Mouse (Mus musculus) neural tube, embryonic 11.5 days (tissue): ENCODE results near the gene Nav2. TPM values are rescaled to one million over a fixed set of nuclear protein-coding genes. Genes with fewer than 3 reads are reported as not detected.

Source experiments
- ATAC-seq: fragments of 200-750 bp; cut with Nextera tagmentation; 2 replicates; pipeline ENCODE4 v1.8.0; 2017; ENCODE audit warnings: moderate number of reproducible peaks, mild to moderate bottlenecking, moderate TSS enrichment, moderate library complexity; ENCODE audit not compliant: insufficient read depth, low FRiP score, low TSS enrichment
- DNase-seq: peaks from one replicate; pipeline ENCODE4 v3.0.0-alpha.2; 2015; ENCODE audit warnings: low spot score
- H3K27ac ChIP-seq: fragments of 300-500 bp; sonication (generic); 2 replicates; pipeline ENCODE4 v1.5.1; 2014; ENCODE audit warnings: low read depth, mild to moderate bottlenecking, low read length
- H3K27me3 ChIP-seq: fragments of 300-500 bp; sonication (generic); 2 replicates; pipeline ENCODE4 v1.6.1; 2014; ENCODE audit warnings: mild to moderate bottlenecking, low read length, mixed read lengths; ENCODE audit not compliant: control insufficient read depth, insufficient read depth
- H3K36me3 ChIP-seq: fragments of 300-500 bp; sonication (generic); 2 replicates; pipeline ENCODE4 v1.6.1; 2014; ENCODE audit warnings: mild to moderate bottlenecking, low read length, moderate library complexity, mixed read lengths; ENCODE audit not compliant: control insufficient read depth, insufficient read depth
- H3K4me1 ChIP-seq: fragments of 300-500 bp; sonication (generic); 2 replicates; pipeline ENCODE4 v1.6.1; 2014; ENCODE audit warnings: low read length, mixed read lengths; ENCODE audit not compliant: control insufficient read depth, insufficient read depth
- H3K4me2 ChIP-seq: fragments of 300-500 bp; sonication (generic); 2 replicates; pipeline ENCODE4 v1.6.1; 2014; ENCODE audit warnings: low read depth, mild to moderate bottlenecking, moderate library complexity
- H3K4me3 ChIP-seq: fragments of 300-500 bp; sonication (generic); 2 replicates; pipeline ENCODE4 v1.5.1; 2014; ENCODE audit warnings: low read depth, low read length
- H3K9ac ChIP-seq: fragments of 300-500 bp; sonication (generic); 2 replicates; pipeline ENCODE4 v1.6.1; 2014; ENCODE audit warnings: mild to moderate bottlenecking, low read length
- H3K9me3 ChIP-seq: fragments of 300-500 bp; sonication (generic); 2 replicates; pipeline ENCODE4 v1.6.1; 2016; ENCODE audit warnings: low read length; ENCODE audit not compliant: control insufficient read depth
- WGBS: fragments of 180-500 bp; shearing (Covaris S2); extraction: QIAGEN DNeasy Blood & Tissue Kit; methylation state at CpG from one replicate; pipeline ENCODE4 v1.1.7; 2014; 5-methylcytosine and 5-hydroxymethylcytosine counted together
- polyA plus RNA-seq: library from polyadenylated mRNA; unstranded; fragments of >200 nt; fragmentation: Nextera tagmentation; extraction: Ambion mirVana; gene quantifications from 2 replicates; pipeline ENCODE4 v1.2.1, GENCODE M21; 2014

The Nav2 gene
- polyA plus RNA-seq, 1 experiment from 2014 or later = 19.2 TPM

GRCm38 (mm10) chr7:49558240-49558640, 649.7 kb downstream of the Nav2 start:
- Histone ChIP-seq H3K4me1 (no peaks in the 10 kb centered on the region), H3K4me2 (no peak overlapping the region), H3K9me3 (no peaks in the 10 kb centered on the region), H3K27me3 (no peaks in the 10 kb centered on the region), H3K4me3 (no peak overlapping the region), H3K9ac (no peak overlapping the region), H3K27ac (no peak overlapping the region), H3K36me3 (no peaks in the 10 kb centered on the region)
- ATAC-seq (no peak), DNase-seq (no peak)
- 88% methylated on average over 12 of the region's 12 CpGs for WGBS

DNA sequence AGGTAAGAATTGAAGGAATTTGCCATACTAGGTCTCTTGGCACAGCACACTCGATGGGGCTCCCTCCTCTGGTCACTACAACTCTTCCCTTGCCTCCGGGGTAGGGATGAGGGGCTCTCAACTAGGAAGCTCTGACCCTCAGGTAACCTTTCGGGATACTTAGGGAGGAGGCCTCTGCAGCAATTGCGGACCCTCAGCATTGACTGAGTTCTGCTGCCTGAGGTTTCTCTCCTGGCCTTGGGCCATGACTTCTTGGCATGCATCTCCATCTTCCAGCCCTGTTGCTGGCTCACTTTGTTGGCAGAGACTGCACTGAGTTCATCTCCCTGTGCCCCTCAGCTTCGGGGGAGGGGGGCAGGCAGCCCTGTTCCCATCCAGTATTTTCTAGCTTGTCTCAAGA, 650.4 kb downstream of the Nav2 start:
- no peak overlapping the region for H3K4me2 ChIP-seq
- no peak overlapping the region for H3K9ac ChIP-seq
- WGBS = 94% methylated on average over 5 of the region's 5 CpGs
- H3K9me3 ChIP-seq = no peaks in the 10 kb centered on the region
- H3K27ac ChIP-seq = no peak overlapping the region
- ATAC-seq (no peak), DNase-seq (no peak)
- H3K27me3 ChIP-seq = no peaks in the 10 kb centered on the region
- H3K36me3 ChIP-seq = no peaks in the 10 kb centered on the region
- no peak overlapping the region for H3K4me3 ChIP-seq
- H3K4me1 ChIP-seq = no peaks in the 10 kb centered on the region

- WGBS = 59% methylated on average over 4 of the region's 4 CpGs
- no peak overlapping the region for H3K4me3 ChIP-seq
- H3K4me1 ChIP-seq = no peaks in the 10 kb centered on the region
- no peak; the same call in 1 of the 2 replicates for ATAC-seq
- H3K9ac ChIP-seq = no peak overlapping the region
- no peaks in the 10 kb centered on the region for H3K9me3 ChIP-seq
- DNase-seq = no peak
- H3K27ac ChIP-seq = no peak overlapping the region
- no peaks in the 10 kb centered on the region for H3K27me3 ChIP-seq
- H3K4me2 ChIP-seq = no peak overlapping the region
- no peaks in the 10 kb centered on the region for H3K36me3 ChIP-seq
Observed at GRCm38 (mm10) chr7:49560012-49560411, 651.5 kb downstream of the Nav2 start.

- Histone ChIP-seq H3K9me3 (no peaks in the 10 kb centered on the region), H3K4me2 (no peak overlapping the region), H3K27me3 (no peaks in the 10 kb centered on the region), H3K9ac (no peak overlapping the region), H3K27ac (no peak overlapping the region), H3K36me3 (no peaks in the 10 kb centered on the region; the same call in 1 of the 2 replicates), H3K4me3 (no peak overlapping the region), H3K4me1 (no peaks in the 10 kb centered on the region)
- 88% methylated on average over 4 of the region's 4 CpGs for WGBS
- ATAC-seq (no peak), DNase-seq (no peak)
Observed at GRCm38 (mm10) chr7:49562404-49562803, 653.9 kb downstream of the Nav2 start.

GRCm38 (mm10) chr7:49562851-49563250, 654.3 kb downstream of the Nav2 start:
- Histone ChIP-seq H3K9ac (no peak overlapping the region), H3K36me3 (no peaks in the 10 kb centered on the region; the same call in 1 of the 2 replicates), H3K27me3 (no peaks in the 10 kb centered on the region), H3K4me2 (no peak overlapping the region), H3K4me3 (no peak overlapping the region), H3K4me1 (no peaks in the 10 kb centered on the region), H3K9me3 (no peaks in the 10 kb centered on the region), H3K27ac (no peak overlapping the region)
- no peak for ATAC-seq
- WGBS = 88% methylated on average over 8 of the region's 8 CpGs
- no peak for DNase-seq

DNA sequence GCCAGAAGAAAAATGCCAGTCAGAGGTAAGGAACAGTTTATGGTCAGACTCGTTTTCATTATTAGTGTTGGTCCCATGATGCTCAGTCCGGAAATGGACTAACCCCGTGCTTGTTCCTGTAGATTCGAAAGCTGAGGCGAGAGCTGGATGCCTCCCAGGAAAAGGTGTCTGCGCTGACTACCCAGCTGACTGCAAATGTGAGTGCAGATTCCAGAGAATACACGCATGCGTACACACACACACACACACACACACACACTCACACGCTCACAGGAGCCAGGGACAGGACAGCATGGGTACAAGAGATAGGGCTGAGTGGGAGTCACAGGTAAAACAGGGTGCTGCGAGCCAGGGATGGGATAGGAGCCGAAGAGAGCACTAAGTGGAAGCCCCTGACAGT, 656.6 kb downstream of the Nav2 start:
- H3K4me1 ChIP-seq = no peaks in the 10 kb centered on the region
- H3K9me3 ChIP-seq = no peaks in the 10 kb centered on the region
- H3K27ac ChIP-seq = no peak overlapping the region
- no peak overlapping the region for H3K9ac ChIP-seq
- no peaks in the 10 kb centered on the region for H3K27me3 ChIP-seq
- H3K36me3 ChIP-seq = no peaks in the 10 kb centered on the region; the same call in 1 of the 2 replicates
- H3K4me2 ChIP-seq = no peak overlapping the region
- H3K4me3 ChIP-seq = no peak overlapping the region
- 92% methylated on average over 11 of the region's 11 CpGs for WGBS
- DNase-seq (no peak), ATAC-seq (no peak)

DNA sequence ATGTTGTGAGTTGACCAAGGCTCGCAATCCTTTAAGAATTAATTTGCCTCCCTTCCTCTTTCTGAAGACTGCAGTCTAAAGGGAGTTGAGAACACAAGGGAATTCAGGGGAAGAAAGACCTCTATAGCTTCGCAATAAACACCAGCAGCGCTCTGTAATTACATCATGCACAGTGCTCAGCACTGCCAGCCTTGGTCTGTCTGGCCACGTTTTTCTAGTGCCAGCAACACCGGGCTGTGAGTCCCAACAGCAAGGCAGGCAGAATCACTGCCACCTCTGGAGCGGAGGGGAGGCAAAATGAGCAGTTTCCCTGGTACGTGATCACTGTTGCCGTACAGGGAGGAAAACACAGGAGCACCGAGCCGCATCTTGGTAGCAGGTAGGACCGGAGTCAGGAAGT, 657.3 kb downstream of the Nav2 start:
- no peaks in the 10 kb centered on the region; the same call in 1 of the 2 replicates for H3K36me3 ChIP-seq

DNA sequence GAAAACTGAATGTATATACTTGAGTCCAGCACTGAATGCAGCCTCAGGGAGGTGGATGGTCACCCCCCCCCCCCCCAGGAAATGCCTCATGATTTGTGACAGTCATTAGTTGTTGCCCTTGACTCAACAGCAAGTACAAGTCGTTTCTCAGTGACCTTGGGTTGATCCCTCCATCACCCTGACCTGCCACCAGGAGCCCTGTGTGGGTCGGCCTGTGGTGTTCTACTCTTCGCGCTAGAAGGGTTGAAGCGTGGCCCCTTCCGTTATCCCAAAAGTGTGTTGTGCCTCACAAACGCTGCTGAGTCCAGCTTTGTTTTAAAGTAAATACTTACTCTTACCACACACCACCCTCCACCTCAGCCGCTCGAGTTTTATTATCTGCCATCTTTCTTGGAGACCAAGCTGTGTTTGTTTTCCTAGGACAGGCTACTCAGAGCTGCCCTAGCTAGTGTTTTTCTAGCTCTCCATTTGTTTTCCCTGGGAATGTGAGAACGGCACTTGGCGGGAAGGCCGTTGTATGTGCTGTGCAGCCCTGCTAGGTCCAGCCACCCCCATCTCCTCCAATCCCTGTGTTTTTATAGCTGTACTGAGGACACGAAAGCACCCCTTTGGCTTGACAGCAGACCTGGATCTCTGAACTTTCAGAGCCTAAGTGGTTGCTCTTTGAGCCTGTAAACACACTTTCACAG, 659.0 kb downstream of the Nav2 start:
- H3K36me3 ChIP-seq = no peaks in the 10 kb centered on the region; the same call in 1 of the 2 replicates
- H3K27me3 ChIP-seq = no peaks in the 10 kb centered on the region
- H3K4me3 ChIP-seq = no peak overlapping the region
- 60% methylated on average over 13 of the region's 13 CpGs for WGBS
- no peak overlapping the region for H3K27ac ChIP-seq
- no peak overlapping the region for H3K4me2 ChIP-seq
- ATAC-seq (no peak), DNase-seq (no peak)
- H3K9ac ChIP-seq = no peak overlapping the region
- H3K4me1 ChIP-seq = no peaks in the 10 kb centered on the region
- no peaks in the 10 kb centered on the region for H3K9me3 ChIP-seq

More for the DNA sequence above, 657.3 kb downstream of the Nav2 start:
- H3K4me3 ChIP-seq = no peak overlapping the region
- DNase-seq (no peak), ATAC-seq (no peak)
- no peaks in the 10 kb centered on the region for H3K4me1 ChIP-seq
- H3K9me3 ChIP-seq = no peaks in the 10 kb centered on the region
- H3K4me2 ChIP-seq = no peak overlapping the region
- no peak overlapping the region for H3K9ac ChIP-seq
- H3K27ac ChIP-seq = no peak overlapping the region
- WGBS = 88% methylated on average over 11 of the region's 11 CpGs
- no peaks in the 10 kb centered on the region for H3K27me3 ChIP-seq

DNA sequence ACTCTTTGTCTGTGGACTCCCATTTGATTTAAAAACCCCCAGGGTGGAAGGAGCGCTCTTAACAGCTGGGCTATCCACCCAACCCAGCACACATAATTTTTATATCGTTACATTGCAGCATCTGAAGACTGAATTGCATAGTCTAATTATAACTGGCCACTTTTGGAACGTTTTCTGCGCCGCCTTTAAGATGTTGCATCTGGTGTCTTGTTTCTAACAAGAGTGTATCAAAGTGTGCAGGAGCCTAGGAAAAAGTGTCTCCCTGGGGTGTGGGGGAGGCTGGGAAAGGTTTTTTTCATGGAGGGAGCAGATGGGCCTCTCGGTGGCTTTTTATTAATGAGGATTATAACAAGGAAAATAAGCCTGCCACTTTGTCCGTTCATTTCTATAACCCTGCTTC, 661.1 kb downstream of the Nav2 start:
- no peaks in the 10 kb centered on the region for H3K27me3 ChIP-seq
- no peaks in the 10 kb centered on the region for H3K9me3 ChIP-seq
- ATAC-seq = no peak
- DNase-seq = no peak
- H3K27ac ChIP-seq = no peak overlapping the region
- no peak overlapping the region for H3K4me3 ChIP-seq
- no peaks in the 10 kb centered on the region; the same call in 1 of the 2 replicates for H3K36me3 ChIP-seq
- no peaks in the 10 kb centered on the region for H3K4me1 ChIP-seq
- no peak overlapping the region for H3K4me2 ChIP-seq
- H3K9ac ChIP-seq = no peak overlapping the region
- WGBS = 80% methylated on average over 7 of the region's 7 CpGs
